Mouse (Mus musculus): ENCODE data around the gene Lilra5. TPM values are rescaled to one million over a fixed set of nuclear protein-coding genes. Genes with fewer than 3 reads are reported as not detected.
A peak's percentile ranks its signal among the peaks of the same experiment; 100 is the strongest.
"Not testable (repeated sequence)": the region's sequence is repeated elsewhere in the genome, so short reads cannot be mapped to it uniquely, and the experiment has no call there.

Gene Lilra5
- total RNA-seq (2014; fragmentation: Nextera tagmentation) (not detected in 2 replicates), total RNA-seq (2017) (not detected in 2 replicates)

GRCm38 (mm10) chr7:4237454-4237853 lies at the start of gene Lilra5:
Gene Lilra5 (plus strand): TSS chr7:4237754.
- ATAC-seq (replicated peaks; ENCODE audit: poor library complexity, severe bottlenecking): no peak

- 0 out of 2 replicates have a peak, but pooled peaks have one; percentile 52 for ATAC-seq (replicated peaks; ENCODE audit: poor library complexity, severe bottlenecking)
Observed at GRCm38 (mm10) chr7:4207126-4207525, 30.4 kb upstream of the Lilra5 start.

GRCm38 (mm10) chr7:4208626-4209025 lies 28.9 kb upstream of the Lilra5 start:
- no peak for ATAC-seq (replicated peaks; ENCODE audit: poor library complexity, severe bottlenecking)

GRCm38 (mm10) chr7:4213436-4213835 lies 24.1 kb upstream of the Lilra5 start:
- not testable (repeated sequence) for ATAC-seq (replicated peaks; ENCODE audit: poor library complexity, severe bottlenecking)

- ATAC-seq (replicated peaks; ENCODE audit: poor library complexity, severe bottlenecking): no peak
Observed at GRCm38 (mm10) chr7:4215396-4215795, 22.2 kb upstream of the Lilra5 start.

- no peak for ATAC-seq (replicated peaks; ENCODE audit: poor library complexity, severe bottlenecking)
Observed at GRCm38 (mm10) chr7:4215805-4216204, 21.7 kb upstream of the Lilra5 start.

GRCm38 (mm10) chr7:4235536-4235935 lies 2.0 kb upstream of the Lilra5 start:
- ATAC-seq (replicated peaks; ENCODE audit: poor library complexity, severe bottlenecking): no peak

- ATAC-seq (replicated peaks; ENCODE audit: poor library complexity, severe bottlenecking): peak; percentile 30; the same call in 1 of the 2 replicates
Observed at GRCm38 (mm10) chr7:4239038-4239721, 1.6 kb downstream of the Lilra5 start.

GRCm38 (mm10) chr7:4251211-4251610 lies 13.7 kb downstream of the Lilra5 start:
- not testable (repeated sequence) for ATAC-seq (replicated peaks; ENCODE audit: poor library complexity, severe bottlenecking)

- ATAC-seq (replicated peaks; ENCODE audit: poor library complexity, severe bottlenecking): peak; percentile 55; the same call in 1 of the 2 replicates
Observed at GRCm38 (mm10) chr7:4256060-4256459, 18.5 kb downstream of the Lilra5 start.

- ATAC-seq (replicated peaks; ENCODE audit: poor library complexity, severe bottlenecking): not testable (repeated sequence)
Observed at GRCm38 (mm10) chr7:4260521-4260920, 23.0 kb downstream of the Lilra5 start.

GRCm38 (mm10) chr7:4272106-4272505 lies 34.6 kb downstream of the Lilra5 start:
- not testable (repeated sequence) for ATAC-seq (replicated peaks; ENCODE audit: poor library complexity, severe bottlenecking)

- ATAC-seq (replicated peaks; ENCODE audit: poor library complexity, severe bottlenecking): peak; percentile 82
Observed at GRCm38 (mm10) chr7:4273874-4274273, 36.3 kb downstream of the Lilra5 start.

- not testable (repeated sequence) for ATAC-seq (replicated peaks; ENCODE audit: poor library complexity, severe bottlenecking)
Observed at GRCm38 (mm10) chr7:4275500-4275899, 37.9 kb downstream of the Lilra5 start.

- ATAC-seq (replicated peaks; ENCODE audit: poor library complexity, severe bottlenecking): no peak; the same call in 1 of the 2 replicates
Observed at GRCm38 (mm10) chr7:4292638-4293037, 55.1 kb downstream of the Lilra5 start.

Other genes starting within 250 kb of the Lilra5 start
- gene Lair1, start 174.6 kb upstream of the Lilra5 start, total RNA-seq (2014; fragmentation: Nextera tagmentation): 32.6 and 38.7 TPM in 2 replicates
- 78.9 and 81.0 TPM in 2 replicates for gene Lair1, start 174.6 kb upstream of the Lilra5 start, total RNA-seq (2017)
- not detected in 2 replicates for gene Ttyh1, start 118.3 kb upstream of the Lilra5 start, total RNA-seq (2014; fragmentation: Nextera tagmentation)
- gene Ttyh1, start 118.3 kb upstream of the Lilra5 start, total RNA-seq (2017): 0.09 and 0.52 TPM in 2 replicates
- 69.9 and 91.7 TPM in 2 replicates for gene Leng8, start 100.7 kb upstream of the Lilra5 start, total RNA-seq (2014; fragmentation: Nextera tagmentation)
- 18.0 and 26.4 TPM in 2 replicates for gene Leng8, start 100.7 kb upstream of the Lilra5 start, total RNA-seq (2017)
- gene Leng9, start 87.4 kb upstream of the Lilra5 start, total RNA-seq (2014; fragmentation: Nextera tagmentation): 0.32 TPM in 1 of 2 replicates, not detected in the other
- 1.4 and 2.0 TPM in 2 replicates for gene Leng9, start 87.4 kb upstream of the Lilra5 start, total RNA-seq (2017)
- not detected in 2 replicates for gene Cdc42ep5, start 72.9 kb upstream of the Lilra5 start, total RNA-seq (2014; fragmentation: Nextera tagmentation)
- gene Cdc42ep5, start 72.9 kb upstream of the Lilra5 start, total RNA-seq (2017): 0.21 TPM in 1 of 2 replicates, not detected in the other
- gene Ncr1, start 100.0 kb downstream of the Lilra5 start, total RNA-seq (2014; fragmentation: Nextera tagmentation): not detected in 2 replicates
- 0.52 TPM in 1 of 2 replicates, not detected in the other for gene Ncr1, start 100.0 kb downstream of the Lilra5 start, total RNA-seq (2017)
- not detected in 2 replicates for gene Gp6, start 160.0 kb downstream of the Lilra5 start, total RNA-seq (2014; fragmentation: Nextera tagmentation)
- not detected in 2 replicates for gene Gp6, start 160.0 kb downstream of the Lilra5 start, total RNA-seq (2017)
- 9.1 and 12.1 TPM in 2 replicates for gene Rdh13, start 207.9 kb downstream of the Lilra5 start, total RNA-seq (2014; fragmentation: Nextera tagmentation)
- 11.9 and 21.9 TPM in 2 replicates for gene Rdh13, start 207.9 kb downstream of the Lilra5 start, total RNA-seq (2017)
- gene Eps8l1, start 222.9 kb downstream of the Lilra5 start, total RNA-seq (2014; fragmentation: Nextera tagmentation): 5.0 and 7.7 TPM in 2 replicates
- 1.6 and 7.1 TPM in 2 replicates for gene Eps8l1, start 222.9 kb downstream of the Lilra5 start, total RNA-seq (2017)